Mouse (Mus musculus) midbrain, embryonic 16.5 days (tissue): Measurements from ENCODE around the gene Rtn4. TPM values are rescaled to one million over a fixed set of nuclear protein-coding genes. Genes with fewer than 3 reads are reported as not detected.

Source experiments
- ATAC-seq: fragments of 200-750 bp; cut with Nextera tagmentation; 2 replicates; pipeline ENCODE4 v1.8.0; 2017; ENCODE audit warnings: moderate TSS enrichment
- H3K27ac ChIP-seq: fragments of 300-500 bp; sonication (generic); 2 replicates; pipeline ENCODE4 v1.5.1; 2014; ENCODE audit warnings: mild to moderate bottlenecking, low read length, mixed read lengths
- H3K27me3 ChIP-seq: fragments of 300-500 bp; sonication (generic); 2 replicates; pipeline ENCODE4 v1.6.1; 2014; ENCODE audit warnings: low read depth, low read length, mixed read lengths; ENCODE audit not compliant: control insufficient read depth, insufficient read depth
- H3K36me3 ChIP-seq: fragments of 300-500 bp; sonication (generic); 2 replicates; pipeline ENCODE4 v1.6.1; 2014; ENCODE audit warnings: mild to moderate bottlenecking, low read length, moderate library complexity, mixed read lengths; ENCODE audit not compliant: control insufficient read depth, insufficient read depth
- H3K4me1 ChIP-seq: fragments of 300-500 bp; sonication (generic); 2 replicates; pipeline ENCODE4 v1.6.1; 2014; ENCODE audit warnings: mild to moderate bottlenecking, low read length, mixed read lengths; ENCODE audit not compliant: control insufficient read depth, insufficient read depth
- H3K4me2 ChIP-seq: fragments of 300-500 bp; sonication (generic); 2 replicates; pipeline ENCODE4 v1.6.1; 2014; ENCODE audit warnings: mild to moderate bottlenecking, low read length, mixed read lengths
- H3K4me3 ChIP-seq: fragments of 300-500 bp; sonication (generic); 2 replicates; pipeline ENCODE4 v1.5.1; 2014; ENCODE audit warnings: low read depth, mild to moderate bottlenecking, low read length, moderate library complexity, mixed read lengths
- H3K9ac ChIP-seq: fragments of 300-500 bp; sonication (generic); 2 replicates; pipeline ENCODE4 v1.6.1; 2014; ENCODE audit warnings: low read depth, low read length, mixed read lengths
- H3K9me3 ChIP-seq: fragments of 300-500 bp; sonication (generic); replicated peaks from 2 replicates; pipeline ENCODE4 v1.6.1; 2014; ENCODE audit warnings: mild to moderate bottlenecking, low read length, mixed read lengths; ENCODE audit not compliant: control insufficient read depth, poor library complexity, severe bottlenecking
- WGBS: fragments of 180-500 bp; shearing (Covaris S2); extraction: QIAGEN DNeasy Blood & Tissue Kit; methylation state at CpG from one replicate; pipeline ENCODE4 v1.1.7; 2014; 5-methylcytosine and 5-hydroxymethylcytosine counted together
- polyA plus RNA-seq: library from polyadenylated mRNA; unstranded; fragments of >200 nt; fragmentation: Nextera tagmentation; extraction: Ambion mirVana; gene quantifications from 2 replicates; pipeline ENCODE4 v1.2.1, GENCODE M21; 2015

Rtn4 gene
- polyA plus RNA-seq, 1 experiment from 2014 or later = 140 TPM

DNA sequence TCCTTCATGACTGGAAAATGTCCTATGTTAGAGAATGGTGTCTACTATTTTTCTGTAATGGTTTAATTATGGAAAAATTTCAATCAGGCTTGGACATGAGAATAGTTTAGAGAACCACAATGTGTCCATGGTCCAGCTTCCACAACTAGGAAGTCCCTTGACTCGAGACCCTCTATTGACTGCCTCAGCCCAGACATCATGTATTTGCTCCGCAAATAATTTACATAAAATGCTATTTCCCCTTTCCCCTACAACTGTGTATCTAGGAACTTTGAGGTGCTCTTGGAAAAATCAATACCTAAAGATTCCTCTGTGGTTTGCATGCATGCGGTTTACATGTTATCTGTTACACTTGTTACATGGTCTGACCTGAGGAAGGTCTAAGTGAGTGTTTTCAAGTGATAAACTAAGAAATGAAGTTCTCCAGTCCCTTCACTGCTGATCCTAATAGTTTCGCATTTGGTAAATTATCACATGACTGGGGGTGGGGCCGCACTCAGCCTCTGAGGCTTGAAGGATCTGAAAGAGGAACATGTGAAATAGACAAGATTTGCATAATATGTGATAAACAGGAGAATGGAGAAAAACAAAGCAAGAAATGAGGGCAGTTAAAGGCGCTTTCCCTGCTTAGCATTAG is 94.0 kb downstream of the Rtn4 start:
- H3K9me3 ChIP-seq = no peaks in the 10 kb centered on the region
- H3K4me3 ChIP-seq = no peak overlapping the region
- H3K27me3 ChIP-seq = no peaks in the 10 kb centered on the region
- no peak overlapping the region for H3K27ac ChIP-seq
- peaks cover 8% of the 10 kb centered on the region; the same call in 1 of the 2 replicates for H3K36me3 ChIP-seq
- no peak overlapping the region for H3K9ac ChIP-seq
- peaks cover 11% of the 10 kb centered on the region for H3K4me1 ChIP-seq
- no peak overlapping the region for H3K4me2 ChIP-seq
- ATAC-seq = no peak
- WGBS = 84% methylated on average over 6 of the region's 6 CpGs

DNA sequence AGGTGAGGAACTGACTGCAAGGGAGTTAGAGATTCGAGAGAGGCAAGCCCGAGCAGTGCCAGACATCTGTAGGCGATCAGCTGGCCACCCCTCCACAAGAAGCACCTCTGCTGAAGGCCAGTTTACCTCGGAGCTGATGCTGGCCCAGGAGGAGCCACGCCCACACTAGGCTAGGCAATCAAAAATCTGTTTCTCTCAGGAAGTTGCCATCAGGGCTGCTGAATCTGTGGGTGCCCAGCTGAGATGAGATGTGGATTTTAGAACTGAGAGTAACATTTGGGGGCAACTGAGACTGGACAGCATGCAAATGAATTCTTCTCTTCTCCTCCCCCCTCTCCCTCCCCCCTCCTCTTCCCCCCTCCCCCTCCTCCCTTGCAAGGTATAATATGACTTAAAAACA is 94.7 kb downstream of the Rtn4 start:
- ATAC-seq = no peak
- no peak overlapping the region for H3K4me2 ChIP-seq
- no peak overlapping the region for H3K27ac ChIP-seq
- no peak overlapping the region for H3K9ac ChIP-seq
- H3K27me3 ChIP-seq = no peaks in the 10 kb centered on the region
- WGBS = 28% methylated on average over 5 of the region's 5 CpGs
- H3K4me1 ChIP-seq = peaks cover 11% of the 10 kb centered on the region
- H3K4me3 ChIP-seq = no peak overlapping the region
- peaks cover 10% of the 10 kb centered on the region; the same call in 1 of the 2 replicates for H3K36me3 ChIP-seq
- H3K9me3 ChIP-seq = no peaks in the 10 kb centered on the region

DNA sequence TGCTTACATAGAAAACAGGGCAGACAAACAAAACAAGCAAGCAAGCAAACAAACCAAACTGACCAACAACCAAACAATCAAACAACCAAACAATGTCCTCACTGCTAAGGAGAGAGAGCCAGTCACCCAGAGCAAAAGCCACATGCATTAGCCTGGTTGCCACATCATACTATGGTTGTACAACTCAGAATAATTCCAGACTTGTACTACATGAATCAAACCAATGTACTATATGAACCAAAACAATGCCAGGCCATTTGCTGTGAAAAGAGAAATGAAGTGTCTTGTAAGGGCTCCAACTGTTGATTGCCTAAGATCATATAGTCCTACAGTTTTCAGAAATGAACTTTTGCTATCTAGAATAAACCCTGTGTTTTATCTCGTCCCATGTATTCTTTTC is 95.8 kb downstream of the Rtn4 start:
- H3K4me2 ChIP-seq = 0 out of 2 replicates have a peak overlapping the region, but pooled peaks have one; percentile 4
- no peak overlapping the region for H3K9ac ChIP-seq
- WGBS = 12% methylated on average over 1 of the region's 1 CpGs
- no peaks in the 10 kb centered on the region for H3K9me3 ChIP-seq
- peaks cover 11% of the 10 kb centered on the region for H3K4me1 ChIP-seq
- H3K4me3 ChIP-seq = no peak overlapping the region
- peak; percentile 34 for ATAC-seq
- peak overlapping the region; percentile 71 for H3K27ac ChIP-seq
- H3K27me3 ChIP-seq = no peaks in the 10 kb centered on the region
- H3K36me3 ChIP-seq = peaks cover 10% of the 10 kb centered on the region

DNA sequence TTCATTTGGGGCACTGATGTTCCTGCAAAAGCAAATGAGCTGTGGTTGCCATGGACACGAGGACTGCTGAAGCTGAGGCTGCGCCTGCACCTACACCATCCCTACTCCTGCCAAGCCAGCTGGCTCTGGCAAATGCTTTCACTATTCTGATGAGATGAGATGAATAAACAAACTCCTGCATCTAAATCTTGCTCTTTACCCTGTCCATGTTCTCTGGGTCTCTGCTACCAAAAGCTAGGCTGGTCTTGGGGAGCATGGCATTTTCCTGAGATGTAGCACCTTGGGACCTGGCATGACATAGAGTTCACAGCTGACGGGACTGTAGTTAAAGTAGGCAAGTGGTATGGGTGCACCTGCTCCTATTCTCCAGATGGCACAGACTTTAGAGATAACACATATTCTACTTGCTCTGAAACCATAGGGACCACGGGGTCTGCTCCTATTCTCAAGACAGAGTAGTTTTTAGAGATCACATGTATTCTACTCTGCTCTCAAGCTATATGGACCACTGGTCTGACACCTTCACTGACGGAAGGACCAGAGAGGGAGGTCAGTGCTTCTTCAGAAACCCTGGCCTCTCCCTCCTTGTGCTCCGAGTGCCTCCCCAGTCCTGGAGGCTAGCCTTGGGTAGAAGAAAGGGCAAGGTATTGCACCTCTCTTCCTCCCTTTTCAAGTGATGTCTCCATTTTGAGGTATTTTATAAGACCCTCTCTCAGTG is 96.3 kb downstream of the Rtn4 start:
- no peak overlapping the region for H3K4me2 ChIP-seq
- no peak overlapping the region for H3K9ac ChIP-seq
- H3K4me1 ChIP-seq = peaks cover 11% of the 10 kb centered on the region
- H3K9me3 ChIP-seq = no peaks in the 10 kb centered on the region
- H3K4me3 ChIP-seq = no peak overlapping the region
- H3K27ac ChIP-seq = peak overlapping the region; percentile 71
- H3K36me3 ChIP-seq = peaks cover 10% of the 10 kb centered on the region; the same call in 1 of the 2 replicates
- no peaks in the 10 kb centered on the region for H3K27me3 ChIP-seq
- 68% methylated on average over 6 of the region's 6 CpGs for WGBS
- ATAC-seq = peak; percentile 97

DNA sequence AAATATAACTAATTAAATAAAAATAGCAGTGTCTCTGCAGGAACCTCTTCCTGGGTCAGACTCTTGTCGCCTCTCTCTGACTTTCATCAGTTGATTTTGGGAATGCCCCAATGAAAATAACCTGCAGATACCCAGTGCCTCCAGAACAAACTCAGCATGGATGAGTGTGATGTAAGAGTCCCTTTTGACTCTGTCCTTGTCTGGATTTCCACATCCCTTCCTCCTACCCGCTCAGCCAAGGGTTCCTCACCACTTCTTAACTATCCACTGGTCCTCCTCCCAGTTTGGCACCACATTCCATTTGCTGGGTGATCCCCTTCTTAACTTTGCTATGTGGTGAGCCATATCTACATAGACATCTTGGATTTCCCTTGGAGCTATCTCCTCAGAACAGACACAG is 98.0 kb downstream of the Rtn4 start:
- Histone ChIP-seq H3K4me3 (no peak overlapping the region), H3K27ac (no peak overlapping the region), H3K9me3 (no peaks in the 10 kb centered on the region), H3K27me3 (no peaks in the 10 kb centered on the region), H3K9ac (no peak overlapping the region), H3K4me1 (peaks cover 11% of the 10 kb centered on the region), H3K4me2 (no peak overlapping the region), H3K36me3 (peaks cover 10% of the 10 kb centered on the region; the same call in 1 of the 2 replicates)
- WGBS = 82% methylated on average over 2 of the region's 2 CpGs
- ATAC-seq = no peak

Other genes with a start within 250 kb of the Rtn4 start
- 7.3 and 8.4 TPM in 2 replicates for gene Prorsd1, start 177.9 kb upstream of the Rtn4 start, polyA plus RNA-seq
- 43.3 and 48.7 TPM in 2 replicates for gene Mtif2, start 166.5 kb upstream of the Rtn4 start, polyA plus RNA-seq
- gene Clhc1, start 145.0 kb upstream of the Rtn4 start, polyA plus RNA-seq = 0.12 and 0.14 TPM in 2 replicates
- 485 and 507 TPM in 2 replicates for gene Rps27a, start 144.8 kb upstream of the Rtn4 start, polyA plus RNA-seq
- 0.83 TPM in 2 replicates for gene 4931440F15Rik, start 132.7 kb downstream of the Rtn4 start, polyA plus RNA-seq